Mouse (Mus musculus) B cell, adult 2 months (primary cell): ENCODE results near the gene Slc7a7.
A peak's percentile ranks its signal among the peaks of the same experiment; 100 is the strongest.
"Not testable (repeated sequence)": the region's sequence is repeated elsewhere in the genome, so short reads cannot be mapped to it uniquely, and the experiment has no call there.

Experiments used
- DNase-seq, 2 experiments: peaks; one replicate each; pipeline ENCODE4 v3.0.0; 2022

Gene Slc7a7

GRCm38 (mm10) chr14:54371460-54371859 lies 46.1 kb downstream of the Slc7a7 start:
- no peak for DNase-seq

- DNase-seq: no peak
These were observed 47.0 kb downstream of the Slc7a7 start for GRCm38 (mm10) chr14:54370595-54370994.

- DNase-seq: no peak
These were observed 48.2 kb downstream of the Slc7a7 start for GRCm38 (mm10) chr14:54369372-54369771.

DNA sequence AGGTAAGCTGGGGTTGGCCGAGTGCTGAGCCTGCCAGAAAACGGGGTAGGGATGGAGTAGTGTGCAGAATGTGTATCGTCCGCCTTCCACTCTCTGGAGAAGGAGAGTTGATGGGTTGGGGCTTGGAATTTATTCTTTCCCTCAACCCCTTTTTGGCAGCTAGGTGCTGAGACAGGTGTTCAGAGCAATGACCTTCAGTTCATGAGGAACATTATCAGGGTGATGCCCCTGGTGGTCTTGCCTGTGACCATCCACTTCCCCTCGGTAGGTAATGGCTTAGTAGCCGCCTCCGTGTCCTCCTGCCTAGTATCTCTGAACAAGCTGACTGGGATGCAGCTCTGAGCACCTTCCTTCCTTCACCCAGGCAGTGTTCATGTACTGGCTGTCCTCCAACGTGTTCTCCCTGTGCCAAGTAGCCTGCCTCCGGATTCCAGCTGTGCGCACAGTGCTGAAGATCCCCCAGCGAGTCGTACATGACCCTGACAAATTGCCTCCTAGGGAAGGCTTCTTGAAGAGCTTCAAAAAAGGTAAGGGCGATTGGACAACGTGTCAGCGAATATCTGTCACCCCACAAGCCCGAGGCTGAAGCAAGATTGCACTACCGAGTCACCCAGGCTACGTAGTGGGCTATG lies 50.0 kb downstream of the Slc7a7 start:
- DNase-seq: no peak

- no peak for DNase-seq
These were observed 51.0 kb downstream of the Slc7a7 start for GRCm38 (mm10) chr14:54366581-54366980.

DNA sequence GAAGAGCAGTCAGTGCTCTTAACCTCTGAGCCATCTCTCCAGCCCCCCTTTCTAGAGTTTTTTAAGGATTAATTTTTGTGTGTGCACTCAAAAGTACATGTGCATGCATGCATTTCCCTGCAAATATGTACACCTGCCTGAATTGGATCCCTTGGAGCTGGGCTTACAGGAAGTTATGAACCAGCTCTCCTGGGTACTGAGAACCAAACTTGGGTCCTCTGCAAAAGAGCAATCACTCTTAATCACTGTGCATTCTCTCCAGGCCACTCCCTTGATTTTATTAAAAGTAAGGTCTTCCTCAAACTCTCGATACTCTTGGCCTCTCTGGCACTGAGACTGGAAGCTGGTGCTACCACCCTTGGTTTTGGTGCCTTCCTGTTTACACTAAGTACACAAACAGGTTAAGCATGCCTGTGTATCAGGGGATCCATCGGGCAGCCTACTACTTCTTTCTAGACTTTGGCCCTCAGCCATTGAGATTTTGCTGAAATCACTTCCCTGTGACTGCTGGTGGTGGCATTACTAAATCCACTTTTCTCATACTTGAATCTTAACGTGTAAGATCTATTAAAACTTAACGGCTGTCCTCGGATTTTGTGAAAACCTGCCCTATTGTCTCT lies 52.4 kb downstream of the Slc7a7 start:
- DNase-seq: no peak

DNA sequence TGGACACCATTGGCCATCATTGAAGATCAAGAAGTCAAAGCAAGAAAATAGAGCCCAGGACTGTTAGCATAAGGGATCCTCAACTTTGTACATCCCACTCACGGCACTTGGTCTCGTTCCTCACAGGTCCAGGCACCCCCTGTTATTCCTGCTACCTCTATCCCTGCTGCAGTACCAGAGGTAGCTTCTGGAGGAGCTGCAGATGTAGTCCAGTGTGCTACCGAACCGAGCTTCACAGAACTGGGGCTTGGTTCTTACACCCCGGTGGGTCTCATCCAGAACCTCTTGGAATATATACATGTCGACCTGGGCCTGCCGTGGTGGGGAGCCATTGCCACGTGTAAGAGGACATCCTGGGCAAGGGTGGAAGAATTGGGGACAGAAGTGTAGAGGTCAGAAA lies 54.4 kb downstream of the Slc7a7 start:
- no peak for DNase-seq

DNA sequence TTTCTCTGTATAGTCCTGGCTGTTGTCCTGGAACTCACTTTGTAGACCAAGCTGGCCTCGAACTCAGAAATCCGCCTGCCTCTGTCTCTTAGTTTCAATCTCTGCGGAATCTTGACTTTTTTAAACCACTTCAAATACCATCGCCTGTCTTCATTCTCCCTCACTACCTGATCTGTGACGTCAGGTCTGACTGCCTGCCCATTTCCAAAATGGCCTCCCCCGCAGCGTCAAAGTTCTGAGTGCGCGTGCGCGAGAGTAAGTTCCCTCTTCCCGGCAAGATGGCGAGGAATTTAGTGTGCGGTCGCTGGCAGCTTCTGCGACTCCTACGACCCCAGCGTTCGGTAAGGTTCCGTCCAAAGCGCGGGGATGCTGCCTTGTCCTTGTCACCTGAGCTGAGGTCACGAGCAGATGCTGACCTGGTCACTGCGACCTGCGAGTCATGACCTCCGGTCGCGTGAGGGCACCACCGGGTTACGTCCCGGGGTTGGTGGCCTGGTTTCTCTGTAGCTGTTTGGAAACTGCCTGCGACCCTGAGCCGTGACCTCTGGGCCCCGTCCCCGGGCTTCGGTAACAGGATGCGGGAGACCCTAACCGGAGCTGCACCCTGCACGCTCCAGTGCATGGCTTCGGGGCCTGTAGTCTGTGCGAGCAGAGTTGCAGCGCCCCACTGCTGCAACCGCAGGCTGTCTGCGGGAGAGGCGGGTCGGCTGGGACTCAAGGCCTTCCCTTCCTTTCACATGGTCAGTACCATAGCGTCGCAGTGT lies 56.8 kb downstream of the Slc7a7 start, which contains the start of gene Oxa1l:
Oxa1l (plus strand) TSS at position 258 of the 764 bp plus-strand sequence.
- DNase-seq: peak; percentile 96

DNA sequence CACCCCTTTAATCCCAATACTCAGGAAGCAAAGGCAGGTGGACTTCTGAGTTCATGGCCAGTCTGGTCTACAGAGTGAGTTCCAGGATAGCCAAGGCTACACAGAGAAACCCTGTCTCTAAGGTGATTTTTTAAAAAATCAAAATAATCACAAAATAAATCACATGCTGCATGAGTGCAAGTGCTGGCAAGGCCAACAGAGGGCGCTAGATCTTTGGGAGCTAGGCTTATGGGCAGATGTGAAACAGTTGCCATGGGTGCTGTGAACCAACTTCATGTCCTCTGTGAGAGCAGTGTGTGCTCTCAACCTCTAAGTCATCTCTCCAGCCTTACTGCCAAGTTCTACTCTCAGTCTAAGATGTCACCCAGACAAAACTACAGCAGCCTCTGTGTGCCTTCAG lies 63.2 kb downstream of the Slc7a7 start:
- peak in 1 of 2 experiments; percentile 11 for DNase-seq

- no peak for DNase-seq
These were observed 65.3 kb downstream of the Slc7a7 start for GRCm38 (mm10) chr14:54352314-54352713.

- DNase-seq: peak; percentile 56 to 63
These were observed 66.6 kb downstream of the Slc7a7 start for GRCm38 (mm10) chr14:54350773-54351541.

DNA sequence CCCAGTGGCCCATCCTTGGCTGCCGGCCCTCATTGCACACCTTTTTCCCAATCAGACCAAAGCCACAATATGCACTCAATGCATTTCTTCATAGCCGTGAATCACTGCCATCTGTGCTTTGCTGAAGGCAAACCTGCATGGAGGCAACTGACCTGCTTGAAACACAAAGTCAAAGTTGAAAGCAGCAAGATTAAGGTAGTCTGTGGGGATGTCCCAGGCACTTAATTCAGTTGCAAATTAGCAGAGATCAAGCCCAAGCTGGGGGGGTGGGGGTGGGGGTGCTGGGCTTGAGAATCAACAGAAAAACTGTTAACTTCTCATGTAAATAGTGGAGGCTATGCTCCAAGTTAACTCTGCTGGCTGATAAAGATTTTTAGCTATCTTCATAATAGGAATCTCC lies 75.8 kb downstream of the Slc7a7 start:
- DNase-seq: not testable (repeated sequence)

DNA sequence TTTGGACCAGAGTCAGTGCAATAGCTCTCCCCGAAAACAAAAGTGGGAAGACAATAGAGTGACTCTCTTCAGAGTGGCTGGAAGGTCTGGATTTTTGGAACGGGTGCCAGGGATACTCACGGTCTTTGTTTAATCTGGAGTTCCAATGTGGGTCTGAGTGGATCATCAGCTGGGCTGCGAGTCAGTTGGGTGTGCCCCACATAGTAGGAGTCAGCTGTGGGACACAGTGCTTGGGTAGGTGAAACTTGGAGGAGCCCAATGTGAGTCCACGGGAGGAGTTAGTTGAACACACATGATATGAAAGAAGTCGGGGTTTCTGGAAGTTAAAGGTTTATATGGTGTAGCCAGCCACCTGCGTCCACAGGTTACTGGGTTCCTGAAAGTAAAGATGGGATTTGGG lies 76.7 kb downstream of the Slc7a7 start:
- DNase-seq: no peak

- no peak for DNase-seq
These were observed 84.0 kb downstream of the Slc7a7 start for GRCm38 (mm10) chr14:54333452-54334189.

- no peak for DNase-seq
These were observed 85.2 kb downstream of the Slc7a7 start for GRCm38 (mm10) chr14:54332176-54333074.

DNA sequence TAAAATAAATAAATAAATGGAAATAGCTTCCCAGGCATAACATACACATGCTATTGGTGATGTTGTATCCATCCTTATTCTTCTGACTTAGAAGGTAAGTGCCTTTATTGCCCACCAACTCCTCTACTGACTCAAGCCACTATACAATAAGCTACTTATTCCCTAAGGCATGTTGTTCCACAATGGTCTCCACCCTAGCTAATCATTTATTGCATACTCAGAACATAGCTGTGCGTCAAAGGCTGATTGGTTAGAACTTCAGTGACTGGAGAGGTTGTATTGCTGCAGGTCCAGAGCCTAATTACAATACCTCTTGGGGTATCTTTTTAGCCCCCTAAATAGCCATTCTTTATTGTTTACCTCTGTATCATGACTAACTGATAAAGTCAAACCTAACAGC lies 86.4 kb downstream of the Slc7a7 start:
- no peak for DNase-seq

- no peak for DNase-seq
These were observed 88.4 kb downstream of the Slc7a7 start for GRCm38 (mm10) chr14:54329201-54329600.

- DNase-seq: peak; percentile 26 to 29
These were observed 89.0 kb downstream of the Slc7a7 start for GRCm38 (mm10) chr14:54328548-54328947.

DNA sequence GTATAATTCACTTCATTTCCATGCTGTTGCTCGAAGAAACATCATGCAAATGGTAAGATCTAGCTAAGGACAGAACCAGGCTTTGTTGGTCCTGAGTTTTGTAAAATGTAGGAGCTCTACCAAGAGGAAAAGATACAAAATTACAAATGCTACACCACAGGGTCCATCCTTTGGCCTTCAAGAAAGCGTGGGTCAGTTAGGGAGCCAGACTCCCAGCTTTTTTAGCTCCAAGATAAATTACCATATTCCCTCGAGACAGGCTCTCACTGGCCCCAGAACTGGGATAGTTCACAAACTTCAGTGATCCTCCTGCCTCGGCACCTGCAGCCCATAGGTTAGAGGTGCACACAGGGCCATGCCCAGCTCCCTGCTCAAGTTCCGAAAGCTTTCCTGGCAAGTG lies 93.1 kb downstream of the Slc7a7 start:
- no peak for DNase-seq

DNA sequence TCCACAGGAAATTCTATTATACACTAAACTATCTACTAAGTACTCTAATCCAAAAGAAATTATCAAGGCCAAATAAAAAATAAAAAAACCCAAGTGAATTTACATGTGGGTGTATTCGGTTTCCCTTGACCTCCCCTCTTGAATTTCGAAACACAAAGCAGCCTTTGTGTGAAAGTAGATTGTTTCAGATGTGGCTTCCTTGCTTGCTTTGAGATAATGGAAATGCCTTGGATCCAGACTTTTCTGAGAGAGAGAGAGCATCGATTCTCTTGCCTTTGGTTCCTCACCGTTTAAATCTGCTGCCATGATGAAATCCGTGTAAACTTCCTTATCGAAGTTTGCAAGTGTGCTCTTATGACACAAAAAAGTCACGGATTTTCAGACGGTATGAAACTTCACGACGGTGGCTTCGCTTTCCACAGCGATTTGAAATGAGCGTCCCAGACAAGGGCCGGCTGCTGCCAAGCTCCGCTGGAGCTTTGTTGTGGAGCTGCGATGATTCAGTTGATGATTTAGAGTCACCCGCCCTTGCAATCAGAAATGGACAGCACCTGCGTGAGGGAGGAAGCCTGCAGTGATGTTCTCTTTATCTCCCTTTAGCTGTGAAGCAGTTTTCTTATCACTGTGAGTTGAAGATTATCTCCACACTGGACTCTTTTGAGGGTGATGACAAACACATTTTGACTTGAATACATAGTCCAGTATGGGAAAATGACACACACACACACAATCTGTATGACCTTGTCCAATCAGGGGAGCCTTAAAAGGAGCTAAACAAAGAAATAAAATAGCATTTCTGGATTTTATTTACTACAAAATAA lies 95.8 kb downstream of the Slc7a7 start:
- no peak for DNase-seq
